Mouse (Mus musculus) adrenal gland, adult (tissue): ENCODE results near the gene Akr1c6.
"Not testable (repeated sequence)": the region's sequence is repeated elsewhere in the genome, so short reads cannot be mapped to it uniquely, and the experiment has no call there.

ENCODE experiments used
- DNase-seq, 2 experiments: peaks; one replicate each; pipeline ENCODE4 v3.0.0; 2022 to 2023; ENCODE audit warnings: low spot score in 1 of 2; ENCODE audit not compliant: inconsistent age in 2 of 2

Akr1c6 gene

DNA sequence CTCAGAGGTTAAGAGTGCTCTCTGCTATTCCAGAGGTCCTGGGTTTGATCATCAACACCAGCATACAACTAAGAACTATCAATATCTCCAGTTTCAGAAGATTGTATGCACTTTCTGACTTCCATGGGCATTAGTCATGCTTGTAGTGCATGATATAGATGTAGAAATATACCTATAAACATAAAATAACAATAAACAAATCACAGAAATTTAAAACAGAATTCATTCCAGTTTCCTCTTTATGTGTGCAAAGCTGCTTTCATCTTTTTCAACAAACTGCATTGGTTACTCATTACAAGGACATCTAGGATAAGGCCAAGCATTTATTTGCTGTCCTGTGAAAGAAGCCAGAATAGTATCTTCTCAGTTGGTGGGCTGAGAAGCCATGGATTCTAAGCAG lies at the start of gene Akr1c6:
Gene Akr1c6 (plus strand): TSS at position 301 of the 400 bp plus-strand sequence.
- DNase-seq = no peak

DNA sequence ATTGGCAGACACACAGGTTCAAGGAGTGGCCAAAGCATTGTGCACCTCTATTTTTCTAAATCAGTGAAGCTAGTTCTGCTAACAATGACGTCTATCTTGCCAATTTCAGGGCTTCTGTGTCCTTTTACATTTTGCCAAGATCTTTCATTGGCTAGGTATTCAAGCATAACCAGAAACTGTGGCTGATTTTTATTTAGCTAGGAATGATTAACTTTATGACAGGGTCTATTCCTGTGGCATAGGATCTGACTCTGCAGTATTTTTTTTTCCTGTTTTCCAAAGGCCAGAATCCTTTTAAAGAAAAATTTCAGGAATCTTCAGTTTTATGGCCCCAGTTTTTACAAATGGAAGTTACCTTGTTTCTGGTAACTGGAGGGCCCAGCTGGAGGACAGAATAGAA lies 49.2 kb upstream of the Akr1c6 start:
- no peak for DNase-seq

DNA sequence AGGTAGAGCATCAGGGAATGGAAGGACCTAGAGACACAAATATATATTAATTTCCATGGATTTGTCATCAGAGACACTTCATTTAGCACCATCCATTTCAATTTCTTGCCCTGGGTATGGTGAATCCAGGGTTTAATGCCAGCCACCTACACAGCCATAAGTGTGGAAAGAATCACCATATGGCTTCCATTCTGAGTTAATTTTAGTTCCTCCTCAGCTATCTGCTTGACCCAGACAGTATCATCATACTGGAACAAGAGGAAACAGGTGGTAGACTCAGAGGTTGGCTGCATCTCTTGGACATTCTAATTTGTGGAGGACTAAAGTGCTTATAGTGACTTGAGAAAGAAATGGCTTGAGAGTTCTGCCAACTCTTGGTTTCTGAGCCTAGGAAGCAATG lies 48.6 kb upstream of the Akr1c6 start:
- no peak for DNase-seq

DNA sequence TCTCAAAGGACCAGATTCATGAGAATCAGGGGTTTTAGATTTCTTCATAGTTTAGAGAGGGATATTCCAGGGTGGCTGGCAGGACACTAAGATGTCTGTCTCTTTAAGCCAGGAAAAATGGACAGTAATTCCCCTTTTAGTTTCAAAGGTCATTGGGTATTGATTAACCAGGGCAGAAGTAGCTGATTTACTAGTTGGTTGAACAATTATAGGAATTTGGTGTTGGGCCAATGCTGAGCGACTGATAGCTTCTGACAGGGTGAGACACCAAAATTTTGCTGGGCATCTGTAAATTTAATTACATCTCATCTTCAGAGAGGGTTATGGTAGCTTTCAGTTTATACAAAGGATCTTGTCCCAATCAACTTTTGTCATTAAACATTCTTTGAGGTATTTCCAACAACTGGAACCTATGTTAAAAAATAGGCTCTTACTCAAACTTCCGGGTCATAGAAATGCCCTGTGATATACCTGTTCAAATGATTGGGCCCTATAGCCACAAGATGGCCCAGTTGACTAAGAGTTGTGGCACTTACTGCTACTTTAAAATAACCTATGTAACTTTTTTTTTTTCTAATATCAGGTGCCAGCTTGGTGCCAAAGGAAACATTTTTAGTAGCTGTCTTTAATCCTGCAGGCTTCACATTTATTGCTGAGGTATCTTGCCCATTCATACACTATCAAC lies 45.2 kb upstream of the Akr1c6 start:
- DNase-seq = no peak

DNA sequence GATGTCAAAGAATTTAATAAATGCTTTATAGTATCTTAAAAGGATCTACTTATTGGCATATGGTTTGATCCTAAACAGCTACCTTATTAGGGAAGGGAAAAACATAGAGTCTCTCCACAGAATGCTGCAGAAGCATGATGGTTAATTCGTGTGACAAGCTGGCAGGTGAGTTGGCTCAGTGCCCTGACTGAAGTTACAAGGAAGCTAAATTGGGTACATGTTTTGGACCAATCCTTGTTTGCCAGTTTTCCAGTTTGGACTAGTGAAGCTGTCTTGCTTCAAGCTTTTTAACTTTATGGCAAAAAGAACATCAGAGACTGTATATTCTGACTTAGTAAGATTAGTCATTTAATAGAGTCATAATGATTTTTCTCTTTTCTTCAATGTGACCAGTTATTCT lies 33.7 kb upstream of the Akr1c6 start:
- not testable (repeated sequence) for DNase-seq

DNA sequence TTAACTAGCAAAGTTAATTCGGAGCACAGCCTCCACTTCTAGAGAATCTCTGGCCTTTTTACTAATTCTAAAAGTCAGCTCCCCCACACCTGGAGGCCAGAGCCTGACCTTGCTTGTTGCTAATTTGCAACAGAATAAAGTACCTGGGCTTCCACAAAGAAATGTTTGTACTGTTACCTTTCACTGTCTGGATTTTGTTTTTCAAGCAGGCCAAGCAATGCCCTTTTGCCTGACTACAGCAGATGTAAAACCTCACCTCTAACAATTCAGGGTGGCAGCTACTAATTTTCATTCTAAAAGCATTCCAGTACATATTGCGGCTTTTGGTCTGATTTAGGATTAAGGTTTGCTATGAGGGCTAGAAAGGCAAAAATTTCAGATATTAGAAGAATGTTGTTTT lies 33.3 kb upstream of the Akr1c6 start:
- DNase-seq = no peak

DNA sequence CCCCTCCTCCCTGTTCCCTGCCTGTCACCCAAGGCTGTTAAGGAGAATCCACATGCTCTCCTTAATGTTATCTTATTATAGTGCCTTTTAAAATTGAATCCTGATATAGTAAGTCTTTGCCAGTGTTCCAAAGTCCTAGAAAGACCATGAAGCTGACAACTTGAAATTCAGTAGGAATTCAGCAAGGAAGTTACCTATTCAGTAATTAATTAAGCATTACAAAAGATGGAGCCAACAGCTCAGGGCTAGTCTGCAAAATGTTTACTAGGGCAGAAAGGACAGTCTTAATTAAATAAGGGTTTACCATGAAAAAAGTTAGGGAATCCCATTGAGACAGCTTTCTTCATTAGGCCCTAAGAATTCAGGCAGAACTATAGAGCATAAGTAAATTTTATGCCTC lies 31.9 kb upstream of the Akr1c6 start:
- DNase-seq = no peak

DNA sequence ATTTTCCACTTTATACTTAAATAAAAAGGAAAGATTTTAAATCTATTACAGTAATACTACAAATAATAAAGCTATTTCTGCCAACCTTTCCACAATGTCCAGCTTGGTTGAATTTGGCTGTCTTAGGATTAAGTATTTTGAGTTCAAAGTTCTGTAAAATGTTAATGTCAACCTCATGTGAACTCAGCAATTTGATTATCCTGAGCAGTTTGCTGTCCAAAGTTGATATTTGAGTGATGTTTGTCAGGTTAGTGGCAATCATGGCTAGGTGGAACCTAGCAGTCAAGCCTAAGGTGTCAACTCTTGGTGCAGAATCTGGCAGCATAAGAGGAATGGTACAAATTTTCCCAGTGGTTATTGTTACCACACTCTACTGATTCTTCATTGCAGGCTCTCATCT lies 29.4 kb upstream of the Akr1c6 start:
- no peak for DNase-seq

DNA sequence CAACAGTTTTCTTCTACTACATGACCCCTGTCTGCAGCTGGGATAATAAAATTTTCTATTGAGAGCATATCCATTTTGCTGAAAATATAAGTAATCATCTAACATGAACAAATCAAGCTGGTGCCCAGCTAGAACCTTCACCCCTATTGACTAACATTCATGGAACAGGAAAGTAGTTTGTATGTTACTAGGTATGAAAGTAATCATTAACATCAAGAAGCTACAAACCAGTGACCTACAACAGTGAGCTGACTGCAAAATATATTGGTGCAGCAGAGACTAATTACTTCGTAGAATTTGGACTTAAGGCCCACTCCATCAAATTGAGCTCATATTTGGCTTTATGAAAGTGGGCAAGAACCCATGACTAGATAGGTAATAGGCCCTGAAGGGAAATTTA lies 27.3 kb upstream of the Akr1c6 start:
- DNase-seq = no peak

DNA sequence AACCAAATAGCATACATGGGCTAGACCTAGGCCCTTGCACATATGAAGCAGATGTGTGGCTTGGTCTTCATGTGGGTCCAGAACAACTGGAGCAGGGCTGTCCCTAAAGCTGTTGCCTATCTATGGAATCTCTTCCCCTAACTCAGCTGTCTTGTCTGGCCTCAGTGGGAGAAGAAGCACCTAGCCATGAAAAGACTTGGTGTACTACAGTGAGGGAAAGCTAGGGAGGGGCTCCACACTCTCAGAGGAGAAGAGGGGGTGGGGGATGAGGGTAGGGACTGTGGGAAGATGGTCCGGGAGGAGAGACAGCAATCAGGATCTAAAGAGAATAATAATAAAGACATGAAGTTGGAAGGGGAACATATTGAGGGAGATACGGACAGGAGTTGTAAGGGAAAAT lies 5.5 kb upstream of the Akr1c6 start:
- no peak for DNase-seq

DNA sequence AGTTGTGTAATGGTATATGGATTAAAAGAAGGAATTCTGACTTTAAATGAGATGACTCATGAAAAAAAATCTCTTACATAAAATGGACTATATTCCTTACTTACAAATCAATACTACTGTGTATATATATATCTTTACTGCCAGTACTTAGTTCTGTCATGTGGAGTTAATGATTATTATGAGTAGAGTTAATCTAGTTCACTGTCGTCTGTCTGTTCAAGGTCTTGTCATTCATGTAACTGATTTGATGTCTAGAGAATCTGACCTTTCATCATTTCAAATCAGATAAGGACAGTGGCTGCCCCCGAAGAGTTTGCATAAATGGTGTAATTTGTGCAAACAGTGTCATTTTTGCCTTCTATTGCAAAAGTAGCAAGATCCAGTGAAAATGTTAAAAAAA lies 5.1 kb upstream of the Akr1c6 start:
- no peak for DNase-seq

DNA sequence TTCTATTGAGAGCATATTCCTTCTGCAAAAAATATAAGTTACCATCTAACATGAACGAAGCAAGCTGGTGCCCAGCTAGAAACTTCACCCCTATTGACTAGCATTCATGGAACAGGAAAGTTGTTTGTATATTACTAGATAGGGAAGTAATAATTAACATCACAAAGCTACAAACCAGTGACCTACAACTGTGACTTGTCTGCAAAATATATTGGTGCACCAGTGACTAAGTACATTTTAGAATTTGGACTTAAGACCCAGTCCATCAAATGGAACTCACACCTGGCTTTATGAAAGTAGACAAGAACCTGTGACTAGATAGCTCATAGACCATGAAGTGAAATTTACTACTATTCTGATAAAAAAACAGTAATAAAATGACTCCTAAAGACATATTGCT lies 3.0 kb upstream of the Akr1c6 start:
- DNase-seq = no peak

DNA sequence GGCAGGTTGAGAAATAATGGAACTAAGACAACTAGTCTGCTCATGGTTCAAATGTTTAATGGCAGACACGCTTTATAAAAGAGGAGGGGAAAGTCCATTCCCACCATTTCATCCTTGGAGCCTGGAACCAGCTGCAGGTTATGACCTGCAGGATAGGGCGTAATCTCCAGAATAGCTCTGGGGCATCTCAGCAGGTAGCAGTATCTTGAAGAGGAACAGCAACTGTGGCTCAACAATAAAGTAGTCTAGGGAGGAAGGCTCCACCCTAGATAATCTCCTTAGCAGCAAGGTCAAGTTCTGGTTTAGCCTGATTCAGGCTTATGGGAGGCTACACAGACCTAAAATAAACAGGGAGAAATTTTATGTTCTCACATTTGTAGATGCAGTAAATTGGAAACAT lies 31.5 kb downstream of the Akr1c6 start:
- no peak for DNase-seq

DNA sequence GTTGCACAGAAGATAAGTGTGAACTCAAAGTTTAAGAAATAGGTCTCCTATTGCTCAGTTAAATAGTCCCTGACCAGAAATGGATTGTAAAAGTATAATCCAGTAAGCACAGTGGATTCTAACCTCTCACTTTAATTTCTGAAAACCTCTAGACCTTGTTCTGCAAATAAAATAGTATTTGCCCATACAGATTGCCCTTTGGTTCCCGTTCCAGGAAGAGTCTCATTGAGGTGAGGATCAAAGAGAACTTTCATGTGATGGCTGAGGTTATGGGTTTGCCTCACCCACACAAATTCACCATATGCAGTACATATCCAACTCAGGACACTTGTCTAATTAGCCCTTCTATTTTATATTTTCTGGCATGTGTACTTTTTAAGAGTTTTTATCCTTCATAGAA lies 33.8 kb downstream of the Akr1c6 start:
- no peak for DNase-seq
